ENCODE assay signal across 8 mouse cellular contexts in genomic region chr13:111807105-111807595, GRCm38 (mm10). TPM values are rescaled to one million over a fixed set of nuclear protein-coding genes. Genes with fewer than 3 reads are reported as not detected.
DNase-seq lines count a peak whose midpoint lies in the region; ATAC-seq and TF ChIP-seq lines count a peak whose summit lies in the region.

No protein-coding gene starts in this region.

- H3K4me1 ChIP-seq in bone marrow, adult 2 months (ENCODE audit: control insufficient read depth, insufficient read depth, low read length), result peaks cover 5% of the 10 kb centered on the region; the same call in 1 of the 2 replicates
- H3K4me1 ChIP-seq in heart, embryonic 11.5 days (ENCODE audit: control insufficient read depth, insufficient read depth, low read length), result peaks cover 21% of the 10 kb centered on the region
- peaks cover 57% of the 10 kb centered on the region for H3K4me1 ChIP-seq in liver, embryonic 12.5 days
- H3K4me1 ChIP-seq in stomach, embryonic 14.5 days (ENCODE audit: control insufficient read depth, insufficient read depth, low read length), result peaks cover 36% of the 10 kb centered on the region

- H3K36me3 ChIP-seq in heart, embryonic 11.5 days (ENCODE audit: control insufficient read depth, insufficient read depth, low read length), result no peaks in the 10 kb centered on the region
- H3K36me3 ChIP-seq in liver, embryonic 12.5 days, result no peaks in the 10 kb centered on the region
- no peaks in the 10 kb centered on the region for H3K36me3 ChIP-seq in stomach, embryonic 14.5 days (ENCODE audit: control insufficient read depth, insufficient read depth, low read length)

- ATAC-seq in heart, embryonic 11.5 days (replicated peaks; ENCODE audit: insufficient number of reproducible peaks, low FRiP score, low TSS enrichment), result no peak
- ATAC-seq in liver, embryonic 12.5 days, result no peak
- no peak for ATAC-seq in stomach, embryonic 14.5 days (ENCODE audit: insufficient number of reproducible peaks, insufficient read depth, low FRiP score, low read depth)

- H3K4me3 ChIP-seq in bone marrow, adult 2 months (replicated peaks; ENCODE audit: control insufficient read depth, low read depth, low read length), result peak overlapping the region; percentile 72
- peak overlapping the region; percentile 96 for H3K4me3 ChIP-seq in heart, embryonic 11.5 days (ENCODE audit: low read depth, low read length)
- H3K4me3 ChIP-seq in liver, embryonic 12.5 days, result peak overlapping the region; percentile 99
- H3K4me3 ChIP-seq in stomach, embryonic 14.5 days (ENCODE audit: low read depth, low read length), result peak overlapping the region; percentile 95

- DNase-seq in kidney, postnatal 10 days, result peak; percentile 49
- DNase-seq in kidney, postnatal 25 days, result no peak
- DNase-seq in adrenal gland, adult 18-20 months (ENCODE audit: low spot score in 2 of 2), result no peak
- no peak for DNase-seq in layer of hippocampus, postnatal 36 days

- peak overlapping the region; percentile 84 for H3K4me2 ChIP-seq in heart, embryonic 11.5 days
- H3K4me2 ChIP-seq in liver, embryonic 12.5 days, result peak overlapping the region; percentile 99
- H3K4me2 ChIP-seq in stomach, embryonic 14.5 days (replicated peaks; ENCODE audit: low read depth, low read length), result peak overlapping the region; percentile 68

- peak overlapping the region; percentile 92 for H3K9ac ChIP-seq in heart, embryonic 11.5 days (ENCODE audit: low read depth, low read length)
- peak overlapping the region; percentile 99 for H3K9ac ChIP-seq in liver, embryonic 12.5 days
- H3K9ac ChIP-seq in stomach, embryonic 14.5 days (replicated peaks; ENCODE audit: low read depth, low read length), result peak overlapping the region; percentile 93

- no peak for TF ChIP-seq CTCF in bone marrow, adult 2 months (IDR thresholded peaks at IDR 0.05; ENCODE audit: control insufficient read depth, insufficient read depth, low read length)

- 0% methylated on average over 11 of the region's 11 CpGs for WGBS in bone marrow, adult 2 months
- under 1% methylated on average over 11 of the region's 11 CpGs for WGBS in heart, embryonic 11.5 days (ENCODE audit: insufficient replicate concordance)
- WGBS in liver, embryonic 12.5 days (ENCODE audit: insufficient replicate concordance), result under 1% methylated on average over 11 of the region's 11 CpGs
- WGBS in stomach, embryonic 14.5 days, result 2% methylated on average over 11 of the region's 11 CpGs

- no peaks in the 10 kb centered on the region for H3K9me3 ChIP-seq in heart, embryonic 11.5 days (replicated peaks; ENCODE audit: control insufficient read depth, low read length)
- H3K9me3 ChIP-seq in liver, embryonic 12.5 days (replicated peaks), result no peaks in the 10 kb centered on the region
- H3K9me3 ChIP-seq in stomach, embryonic 14.5 days (ENCODE audit: control insufficient read depth, low read depth, low read length), result no peaks in the 10 kb centered on the region

- H3K27ac ChIP-seq in bone marrow, adult 2 months (ENCODE audit: control insufficient read depth, insufficient read depth, low read depth, low read length, poor library complexity), result peak overlapping the region; percentile 77
- peak overlapping the region; percentile 96 for H3K27ac ChIP-seq in heart, embryonic 11.5 days (ENCODE audit: low read depth, low read length)
- H3K27ac ChIP-seq in liver, embryonic 12.5 days, result peak overlapping the region; percentile 95
- H3K27ac ChIP-seq in stomach, embryonic 14.5 days (ENCODE audit: low read length), result peak overlapping the region; percentile 96; the same call in 1 of the 2 replicates

- TF ChIP-seq POLR2A in bone marrow, adult 2 months (IDR thresholded peaks at IDR 0.05; ENCODE audit: borderline replicate concordance, control insufficient read depth, low read depth, low read length), result no peak

- H3K27me3 ChIP-seq in heart, embryonic 11.5 days (ENCODE audit: control insufficient read depth, insufficient read depth, low read length), result no peaks in the 10 kb centered on the region
- H3K27me3 ChIP-seq in liver, embryonic 12.5 days (replicated peaks), result peaks cover 20% of the 10 kb centered on the region
- H3K27me3 ChIP-seq in stomach, embryonic 14.5 days (ENCODE audit: control insufficient read depth, insufficient read depth, low read length), result no peaks in the 10 kb centered on the region

RNA-seq across cellular contexts. Expression of gene Map3k1, which starts 1.6 kb away (rescaled TPM):
- polyA plus RNA-seq in bone marrow, adult 2 months (2011; ENCODE audit: insufficient read depth, insufficient read length, low replicate concordance, missing spikeins), result 21.4 and 30.7 TPM in 2 replicates
- polyA plus RNA-seq in heart, embryonic 11.5 days (2014; fragmentation: Nextera tagmentation; extraction: Ambion mirVana), result 15.8 and 19.3 TPM in 2 replicates
- 16.8 and 17.0 TPM in 2 replicates for polyA plus RNA-seq in liver, embryonic 12.5 days (2016; fragmentation: Nextera tagmentation; extraction: Ambion mirVana)
- polyA plus RNA-seq in stomach, embryonic 14.5 days (2014; fragmentation: Nextera tagmentation; extraction: Ambion mirVana), result 32.0 and 36.7 TPM in 2 replicates
- total RNA-seq in adrenal gland, adult 18-20 months (2021), result 10 to 100 TPM; 38.2 to 42.7 TPM
- 10 to 100 TPM; 12.2 to 17.1 TPM for total RNA-seq in layer of hippocampus, postnatal 36 days (2021)
